Mouse (Mus musculus) frontal cortex, postnatal 36 days (tissue): ENCODE data around the gene Snx8.
"Not testable (repeated sequence)": the region's sequence is repeated elsewhere in the genome, so short reads cannot be mapped to it uniquely, and the experiment has no call there.

Experiments used
- DNase-seq, 2 experiments: peaks; one replicate each; pipeline ENCODE4 v3.0.0; 2022; ENCODE audit warnings: low spot score in 2 of 2

Gene Snx8

DNA sequence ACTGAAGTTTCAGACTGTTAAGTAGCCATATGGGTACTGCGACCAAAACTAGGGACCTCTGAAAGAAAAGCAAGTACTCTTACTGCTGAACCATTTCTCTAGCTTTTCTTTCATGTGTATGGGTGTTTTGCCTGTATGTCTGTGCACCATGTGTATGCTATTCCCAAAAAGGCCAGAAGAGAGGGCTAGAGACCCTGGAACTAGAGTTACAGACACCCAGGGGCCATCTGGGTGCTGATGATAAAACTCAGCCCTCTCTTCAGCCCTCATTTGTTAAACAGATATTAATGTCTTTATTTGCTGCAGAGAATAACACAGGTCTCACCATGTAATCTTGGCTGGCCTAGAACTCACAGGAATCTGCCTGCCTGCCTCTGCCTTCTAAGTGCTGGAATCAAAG is 4.6 kb downstream of the Snx8 start:
- no peak for DNase-seq

DNA sequence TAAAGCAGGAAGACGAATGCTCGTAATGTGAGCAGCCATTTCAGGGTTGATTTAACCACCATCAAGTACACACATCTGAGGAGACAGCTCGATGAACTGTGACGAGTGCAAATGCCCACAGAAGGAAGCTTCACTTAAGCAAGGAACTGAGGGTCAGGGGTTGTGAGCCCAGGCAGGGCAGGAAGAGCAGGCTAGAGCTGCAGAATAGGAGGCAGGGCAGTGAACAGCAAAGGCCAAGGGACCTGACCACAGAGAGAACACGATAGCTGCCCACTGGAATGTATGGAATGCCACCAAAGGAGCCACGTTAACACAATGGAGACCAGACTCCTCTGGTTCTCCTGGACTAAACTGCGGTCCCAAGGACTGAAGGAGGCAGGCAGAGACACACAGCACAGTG is 5.5 kb downstream of the Snx8 start:
- DNase-seq = no peak

DNA sequence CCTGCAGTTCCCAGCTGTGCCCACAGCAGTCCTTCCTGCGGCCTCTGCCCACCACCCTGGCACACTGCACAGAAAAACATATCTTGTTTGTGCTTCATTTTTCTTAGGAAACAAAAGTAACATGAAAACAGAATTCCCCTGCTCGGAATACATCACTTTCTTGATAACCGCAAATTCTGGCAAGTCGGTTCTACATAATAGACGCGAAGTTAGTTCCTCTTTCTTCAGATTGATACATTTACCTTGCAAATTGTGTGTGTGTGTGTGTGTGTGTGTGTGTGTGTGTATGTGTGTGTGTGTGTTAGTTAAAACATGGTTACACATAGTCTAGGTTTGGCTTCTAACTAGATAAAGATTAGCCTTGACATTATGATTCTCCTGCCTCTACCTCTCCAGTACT is 6.4 kb downstream of the Snx8 start:
- no peak for DNase-seq

DNA sequence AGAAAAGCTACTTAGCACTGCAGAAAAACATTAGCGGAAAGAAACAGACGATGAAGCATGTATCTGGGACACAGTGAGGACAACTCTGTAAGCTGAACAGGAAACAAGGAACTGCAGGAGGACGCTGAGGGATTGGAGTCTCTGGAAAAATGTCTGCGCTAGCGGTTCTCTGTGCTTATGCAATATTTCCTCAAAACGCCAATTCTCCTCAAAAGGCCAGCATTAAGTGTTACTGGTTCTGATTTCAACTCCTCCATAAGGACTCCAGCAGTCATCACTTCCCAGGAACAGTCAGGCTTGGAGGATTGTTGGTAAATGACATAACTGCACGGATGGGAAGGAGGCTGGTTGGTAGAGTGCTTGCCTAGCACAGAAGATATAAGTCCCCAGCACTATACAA is 7.9 kb downstream of the Snx8 start:
- no peak for DNase-seq

DNA sequence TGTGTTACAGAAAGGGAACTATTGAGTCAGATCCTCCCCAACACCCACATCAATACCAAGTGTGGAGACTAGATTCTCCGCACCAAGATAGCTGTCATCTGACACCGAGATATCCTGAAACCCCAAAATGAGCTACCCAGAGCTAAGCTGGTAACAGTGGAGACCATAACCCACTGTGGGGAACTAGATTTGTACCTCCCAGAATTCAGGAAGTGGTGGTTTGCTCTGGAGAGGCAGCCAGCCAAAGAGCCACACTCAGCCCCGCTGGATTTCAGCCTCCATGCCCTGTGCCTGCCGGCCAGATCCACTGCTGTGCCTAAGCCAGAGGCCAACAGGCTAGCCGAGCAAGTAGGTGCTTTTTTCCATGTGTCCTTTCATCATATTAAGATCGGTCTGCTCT is 9.8 kb downstream of the Snx8 start:
- DNase-seq = no peak

DNA sequence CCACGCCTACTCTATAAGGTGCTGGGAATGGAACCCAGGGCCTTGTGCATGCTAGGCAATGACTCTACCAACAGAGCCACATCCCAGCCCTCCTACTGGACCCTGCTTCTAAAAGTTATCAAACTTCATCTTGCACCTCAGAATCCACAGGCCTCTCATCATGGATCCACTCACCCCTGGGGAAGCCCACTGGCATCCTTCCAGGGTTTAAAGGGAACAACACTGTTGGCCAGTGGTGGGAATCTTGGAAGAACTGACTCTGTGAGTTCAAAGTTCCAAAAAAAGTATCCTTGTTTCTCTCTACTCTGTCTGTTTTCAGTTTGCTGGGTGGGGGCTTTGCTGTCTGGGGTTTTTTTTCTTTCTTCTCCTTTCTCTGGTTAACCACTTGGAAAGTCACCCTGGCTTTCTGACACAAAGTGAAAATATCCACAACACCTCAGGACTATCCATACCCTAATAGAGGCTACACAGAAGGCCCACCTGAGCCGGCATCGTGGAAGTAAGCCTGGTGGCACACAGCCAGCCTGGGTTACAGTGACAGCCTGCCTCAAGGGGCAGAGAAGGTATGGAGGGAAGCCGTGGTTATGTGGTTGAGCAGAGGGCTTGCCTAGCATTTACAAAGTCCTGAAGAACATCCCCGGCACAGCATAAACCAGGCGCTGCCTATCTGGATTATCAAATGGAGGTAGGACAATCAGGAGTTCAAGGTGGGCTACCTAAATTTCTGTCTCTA is 10.8 kb downstream of the Snx8 start:
- DNase-seq = no peak

DNA sequence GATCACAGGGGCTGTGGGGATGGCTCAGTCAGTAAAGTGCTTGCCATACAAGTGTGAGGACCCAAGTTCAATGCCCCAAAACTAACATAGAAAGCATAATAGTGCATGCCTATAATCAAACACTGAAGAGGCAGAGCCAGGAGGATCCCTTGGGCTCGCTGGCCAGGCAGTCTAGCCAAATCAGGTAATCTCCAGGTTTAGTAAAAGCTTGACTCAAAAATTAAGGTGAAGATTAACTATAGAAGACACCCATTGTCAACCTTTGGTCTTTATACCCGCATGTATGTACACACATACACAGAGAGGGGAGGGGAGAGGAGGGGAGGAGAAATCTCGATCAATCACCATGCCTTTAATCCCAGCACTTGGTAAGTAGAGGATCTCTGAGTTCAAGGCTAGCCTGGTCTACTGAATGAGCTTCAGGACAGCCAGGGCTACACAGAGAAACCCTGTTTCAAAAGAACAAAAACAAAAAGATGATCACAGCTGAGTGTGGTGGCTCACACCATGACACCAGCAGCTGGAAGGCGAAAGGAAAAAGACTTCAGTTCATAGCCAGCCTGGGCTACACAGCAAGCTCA is 13.7 kb downstream of the Snx8 start:
- DNase-seq = no peak

DNA sequence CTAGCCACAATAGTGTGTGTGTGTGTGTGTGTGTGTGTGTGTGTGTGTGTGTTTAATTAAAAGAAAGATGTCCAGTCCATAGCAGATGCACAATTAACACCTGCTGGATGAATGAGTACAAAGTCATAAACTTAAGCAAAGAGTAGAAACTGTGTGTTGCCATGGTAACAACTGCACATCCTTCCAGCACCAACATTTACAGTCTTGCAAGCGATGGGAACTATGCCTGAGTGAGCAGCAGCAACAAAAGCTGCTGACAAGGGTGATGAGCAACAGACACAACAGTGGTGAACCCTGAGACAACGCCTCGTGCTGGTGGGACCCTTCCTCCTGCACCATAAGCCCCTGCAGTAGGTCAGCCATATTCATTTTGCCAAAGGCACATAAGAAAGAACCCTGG is 14.8 kb downstream of the Snx8 start:
- DNase-seq = peak; percentile 12 to 39

DNA sequence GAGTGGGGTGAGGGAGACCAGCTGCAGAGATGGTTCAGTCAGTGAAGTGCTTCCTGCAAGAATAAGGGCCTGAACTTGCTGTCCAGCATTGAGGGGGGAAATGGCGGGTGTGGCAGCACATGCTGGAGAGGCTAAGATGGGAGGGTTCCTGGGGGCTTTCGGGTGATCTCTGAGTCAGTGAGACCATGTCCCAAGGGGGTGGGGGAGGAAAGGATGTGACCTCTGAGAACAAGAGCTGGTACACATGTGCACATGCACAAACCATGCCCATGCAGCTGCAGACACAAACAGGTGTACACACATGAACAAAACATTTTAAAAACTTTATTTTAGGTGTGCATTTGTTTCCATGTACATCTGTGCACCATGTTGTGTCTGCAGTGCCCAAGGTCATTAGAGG is 15.4 kb downstream of the Snx8 start:
- DNase-seq = no peak

DNA sequence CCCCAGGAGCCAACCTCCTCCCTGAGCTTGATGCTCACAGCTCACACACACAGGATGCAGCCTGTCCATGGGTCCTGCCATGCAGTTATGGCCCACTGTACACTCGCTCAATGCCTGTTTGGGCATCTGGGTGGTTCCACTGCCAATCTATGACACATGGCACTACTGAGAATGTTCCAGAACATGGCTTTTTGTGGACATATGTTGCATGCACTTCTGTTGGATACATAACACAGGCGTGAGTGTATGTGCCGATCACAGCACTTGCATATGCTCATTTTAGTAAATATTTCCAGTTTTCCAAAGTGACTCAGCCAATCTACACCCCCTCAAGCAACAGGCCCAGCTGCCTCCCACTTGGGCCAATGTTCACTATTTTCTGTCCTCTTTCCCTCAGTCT is 17.4 kb downstream of the Snx8 start:
- DNase-seq = peak; percentile 25 to 56

DNA sequence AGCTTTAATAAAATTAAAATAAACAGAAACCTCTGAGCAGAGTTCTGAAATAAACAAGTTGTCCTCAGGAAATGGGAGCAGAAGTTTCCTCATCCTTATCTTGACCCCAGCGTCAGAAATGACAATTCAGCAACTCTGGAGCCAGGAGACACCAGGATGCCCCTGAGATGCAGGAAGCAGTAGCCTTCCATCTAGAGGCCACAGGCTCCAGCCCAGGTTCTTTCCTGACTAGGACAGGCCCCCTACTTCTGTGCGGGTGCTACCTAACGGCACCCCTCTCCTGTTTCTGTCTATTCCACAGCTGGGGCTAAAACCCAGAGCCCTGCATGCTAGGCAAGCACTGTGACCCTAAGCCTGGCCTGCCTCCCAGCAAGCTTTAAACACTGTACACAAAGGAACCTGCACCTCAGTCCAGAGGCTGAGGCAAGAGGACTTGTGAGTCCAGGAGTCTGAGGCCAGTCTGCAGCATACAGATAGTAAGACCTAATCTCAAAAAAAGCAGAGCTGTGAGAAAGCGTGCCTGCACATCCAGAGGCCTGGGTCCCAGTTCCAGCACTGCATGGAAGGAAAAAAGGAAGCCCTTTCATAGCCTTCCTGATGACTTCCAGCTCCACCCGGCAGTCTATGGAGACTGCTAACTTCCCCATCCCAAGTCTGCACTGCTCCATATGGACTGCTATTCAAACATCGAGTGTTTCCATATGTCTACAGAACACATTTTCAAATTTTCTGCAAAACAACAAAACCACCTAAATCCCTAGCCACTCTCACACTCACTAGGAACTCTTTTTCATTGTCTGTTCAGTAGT is 18.4 kb downstream of the Snx8 start:
- no peak for DNase-seq

DNA sequence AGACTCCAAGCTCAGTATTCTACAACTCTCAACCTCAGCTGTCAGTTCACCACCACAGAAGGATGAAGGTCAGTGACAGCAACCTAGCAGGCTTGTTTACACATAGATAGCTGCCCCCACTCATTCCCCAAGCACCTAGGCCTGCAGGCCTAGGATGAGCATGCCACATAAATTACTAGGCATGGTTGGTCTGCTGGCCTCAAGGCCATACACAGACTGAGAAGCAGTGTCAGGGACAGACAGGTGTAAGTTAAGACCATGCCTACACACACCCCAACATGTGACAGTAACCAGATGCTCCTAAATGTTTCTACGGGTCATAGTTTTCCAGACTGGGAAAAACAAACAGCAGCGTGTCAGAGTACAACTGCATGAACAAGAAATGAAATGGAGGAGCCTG is 19.6 kb downstream of the Snx8 start:
- no peak for DNase-seq

DNA sequence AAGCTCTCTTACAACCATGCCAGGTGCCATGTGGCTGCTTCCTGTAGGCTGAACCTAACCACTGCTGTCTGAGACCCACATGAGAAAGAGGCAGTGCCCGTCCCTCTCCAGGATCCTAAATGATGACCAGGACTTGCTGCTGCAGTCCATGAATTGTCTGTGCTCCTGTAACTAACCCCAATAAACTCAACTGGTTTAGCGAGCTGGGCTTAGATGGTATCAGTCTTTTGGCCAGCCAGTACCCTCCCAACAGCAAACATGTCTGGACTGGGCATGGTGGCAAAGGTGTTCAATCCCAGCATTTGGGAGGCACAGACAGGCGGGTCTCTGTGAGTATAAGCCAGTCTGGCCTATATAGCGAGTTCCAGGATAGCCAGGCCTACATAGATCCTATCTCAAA is 20.1 kb downstream of the Snx8 start:
- DNase-seq = no peak

DNA sequence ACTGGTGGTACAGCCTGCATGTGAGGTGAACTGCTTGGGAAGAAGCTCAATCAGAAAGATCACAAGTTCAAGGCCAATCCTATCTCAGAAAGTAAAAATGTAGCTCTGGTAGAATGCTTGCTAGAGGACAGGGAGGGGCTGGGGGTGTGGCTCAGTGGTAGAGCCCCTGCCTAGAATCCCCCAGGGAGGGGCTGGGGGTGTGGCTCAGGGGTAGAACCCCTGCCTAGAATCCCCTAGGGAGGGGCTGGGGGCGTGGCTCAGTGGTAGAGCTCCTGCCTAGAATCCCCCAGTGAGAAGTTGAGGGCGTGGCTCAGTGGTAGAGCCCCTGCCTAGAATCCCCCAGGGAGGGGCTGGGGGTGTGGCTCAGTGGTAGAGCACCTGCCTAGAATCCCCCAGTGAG is 20.9 kb downstream of the Snx8 start:
- not testable (repeated sequence) for DNase-seq

DNA sequence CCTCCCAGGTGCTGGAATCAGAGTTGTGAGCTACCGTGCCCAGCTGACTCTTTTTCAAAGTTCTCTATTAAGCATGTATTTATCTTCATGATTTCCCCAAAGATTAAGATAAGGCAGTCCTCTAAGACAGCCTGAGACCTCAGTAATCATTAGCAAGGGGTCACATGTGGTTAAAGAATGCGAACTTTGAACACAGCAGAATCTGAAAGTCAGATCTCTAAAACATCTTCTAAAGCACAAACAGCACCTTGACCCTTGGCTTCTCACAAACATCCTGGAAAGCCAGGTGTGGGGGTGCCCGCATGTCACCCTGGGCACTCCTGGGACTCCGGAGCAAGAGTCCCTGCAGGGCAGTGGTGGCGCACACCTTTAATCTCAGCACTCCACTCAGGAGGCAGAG is 24.6 kb downstream of the Snx8 start:
- no peak for DNase-seq

DNA sequence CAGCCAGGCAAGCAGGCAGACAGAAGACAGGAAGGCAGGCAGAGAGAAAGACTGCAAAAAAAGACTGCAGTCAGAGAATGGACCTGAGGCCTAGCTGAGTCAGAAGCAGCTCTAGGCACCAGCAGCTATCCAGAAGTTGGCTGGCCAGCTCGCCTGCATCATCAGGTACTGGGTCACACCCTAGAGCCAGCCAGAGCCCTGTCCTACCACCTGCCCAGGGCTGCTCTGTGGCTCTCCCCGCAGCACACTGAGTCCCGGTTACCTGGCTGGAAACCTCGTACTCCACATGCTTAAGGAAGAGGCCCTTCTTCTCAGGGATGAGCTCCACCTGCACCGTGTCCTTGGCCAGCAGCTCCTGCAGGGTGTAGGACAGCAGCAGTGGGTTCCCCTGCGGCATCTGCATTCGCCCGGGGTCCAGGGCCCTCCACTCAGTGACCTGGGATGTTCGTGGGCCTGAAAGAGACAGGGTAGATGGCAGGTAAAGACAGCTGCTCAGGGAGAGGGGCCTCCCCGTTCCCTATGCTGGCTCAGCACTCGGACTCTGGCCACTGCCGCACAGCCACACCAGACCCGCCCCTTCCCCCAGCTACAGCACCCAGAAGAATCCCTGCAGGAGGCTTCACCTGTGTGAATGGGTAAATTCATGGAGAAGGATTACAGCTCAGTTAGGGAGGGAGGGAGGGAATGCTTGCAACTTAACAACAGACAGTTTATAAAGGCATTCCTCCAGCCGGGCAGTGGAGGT is 29.0 kb downstream of the Snx8 start:
- no peak for DNase-seq

DNA sequence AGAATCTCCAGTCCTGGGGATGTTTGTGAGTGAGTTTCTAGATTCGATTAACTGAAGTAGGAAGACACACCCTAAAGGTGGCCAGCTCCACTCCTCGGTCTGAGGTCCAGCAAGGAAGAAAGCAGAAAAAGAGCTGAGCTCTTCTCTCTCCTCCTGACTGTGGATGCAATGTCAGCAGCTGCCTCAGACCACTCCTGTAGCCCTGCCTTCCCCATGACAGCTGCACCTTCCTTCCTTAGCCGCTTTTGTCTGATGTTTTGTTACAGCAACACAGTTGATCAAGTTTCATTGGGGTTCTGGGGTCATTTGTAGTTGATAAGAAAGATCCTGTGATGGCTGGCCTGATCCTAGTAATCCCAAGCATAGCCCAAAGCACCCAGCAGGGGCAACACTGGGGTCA is 31.6 kb downstream of the Snx8 start:
- DNase-seq = no peak

DNA sequence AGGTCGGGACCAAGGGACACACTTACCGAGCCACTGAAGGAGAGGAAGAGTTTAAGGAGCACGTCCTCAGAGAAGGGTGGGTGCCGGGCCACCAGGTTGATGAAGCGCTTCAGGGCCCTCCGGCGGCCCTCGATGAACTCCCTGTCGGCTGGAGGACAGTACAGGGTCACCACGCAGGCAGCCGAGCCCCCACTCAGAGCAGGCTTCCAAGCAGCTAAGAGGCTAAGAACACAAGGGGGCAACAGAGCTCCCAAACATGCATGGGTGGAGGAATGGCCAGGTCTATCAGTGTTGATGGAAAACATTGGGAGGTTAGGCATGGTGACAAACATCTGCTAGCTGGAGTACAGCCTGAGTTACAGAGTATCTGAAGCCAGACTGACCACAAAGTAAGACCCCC is 33.1 kb downstream of the Snx8 start:
- DNase-seq = no peak

DNA sequence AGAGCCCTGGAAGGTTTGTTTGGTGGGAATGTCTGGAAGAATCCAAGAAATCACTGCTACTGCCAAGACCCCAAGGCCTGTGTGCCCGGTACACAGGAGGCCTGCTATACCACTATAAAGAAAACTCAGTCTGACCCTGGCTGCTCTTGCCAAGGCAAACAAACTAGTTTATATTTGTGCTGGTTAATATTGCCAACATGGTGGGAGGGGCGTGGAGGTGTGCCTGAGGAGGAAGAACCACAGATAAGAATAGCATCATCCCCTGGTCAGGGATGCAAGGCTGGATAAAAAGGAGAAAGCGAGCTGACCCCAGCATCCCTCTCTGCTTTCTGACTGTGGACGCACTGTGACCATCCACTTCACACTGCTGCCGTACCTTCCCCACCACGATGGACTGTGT is 36.7 kb downstream of the Snx8 start:
- no peak for DNase-seq

DNA sequence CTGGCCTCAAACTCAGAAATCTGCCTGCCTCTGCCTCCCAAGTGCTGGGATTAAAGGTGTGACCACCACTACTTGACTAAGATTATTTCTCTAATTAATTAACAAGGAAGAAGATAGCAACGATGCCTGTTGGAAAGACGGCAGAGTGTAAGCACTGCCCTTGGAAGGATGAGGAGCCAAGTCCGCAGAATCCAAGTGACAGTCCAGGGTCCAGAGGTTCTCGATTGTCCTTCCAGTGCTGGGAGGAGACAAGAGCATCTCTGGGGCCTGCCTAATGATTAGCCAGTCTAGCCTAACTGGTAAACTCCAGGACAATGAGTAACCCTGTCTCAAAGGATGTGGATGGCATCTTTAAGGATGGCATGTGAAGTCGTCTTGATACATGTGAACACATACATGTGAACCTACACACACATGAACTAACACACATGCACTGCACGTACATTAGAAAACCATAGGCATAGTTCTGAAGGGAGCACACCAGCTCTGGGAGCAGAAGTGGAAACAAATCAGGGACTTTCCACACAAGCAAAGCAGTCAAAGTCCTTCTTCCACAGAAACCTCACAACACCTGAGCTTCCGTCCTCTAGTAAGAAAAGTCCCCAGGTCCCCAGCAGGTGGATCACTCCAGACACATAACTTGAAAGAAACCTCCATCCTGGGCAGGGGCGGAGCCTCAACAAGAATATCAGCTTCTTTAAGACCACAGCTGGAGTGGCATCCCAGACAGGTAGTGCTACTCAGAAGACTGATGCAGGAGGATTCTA is 38.1 kb downstream of the Snx8 start:
- DNase-seq = no peak

DNA sequence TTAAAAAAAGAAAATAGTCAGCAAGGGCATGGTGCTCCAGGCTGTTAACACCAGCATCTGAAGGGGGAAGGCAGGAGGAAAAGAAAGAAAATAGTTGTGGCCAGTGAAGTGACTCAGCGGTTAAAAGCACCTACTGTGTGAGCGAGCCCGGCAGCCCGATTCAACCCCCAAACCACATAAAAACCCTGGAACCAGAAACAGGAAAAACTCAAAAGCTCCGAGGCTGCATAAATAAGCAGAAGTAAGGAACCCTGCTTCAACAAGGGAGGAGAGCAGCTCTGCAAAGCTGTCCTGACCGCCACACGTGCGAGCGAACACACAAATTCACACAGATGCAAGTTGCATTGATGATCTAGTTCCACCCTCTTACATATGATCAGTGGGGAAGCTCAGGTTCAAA is 39.2 kb downstream of the Snx8 start:
- no peak for DNase-seq

DNA sequence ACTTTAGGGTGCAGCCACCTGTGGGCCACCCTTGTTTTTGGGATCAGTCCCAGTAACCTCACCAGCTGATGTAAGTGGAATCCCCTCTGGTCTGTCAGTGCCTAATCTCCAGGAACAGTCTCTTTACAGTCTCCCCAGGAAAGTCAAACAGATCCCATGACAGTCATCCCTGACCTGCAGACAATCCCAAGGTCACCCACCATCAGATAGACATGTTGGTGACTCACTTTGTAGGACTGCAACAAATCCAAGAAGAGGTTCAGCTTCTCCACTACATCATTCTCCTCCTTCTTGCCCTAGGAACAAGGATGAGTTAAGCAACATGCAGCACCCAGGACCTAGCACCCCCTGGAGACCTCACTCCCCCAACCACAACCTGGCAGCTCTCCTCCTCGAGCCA is 43.0 kb downstream of the Snx8 start:
- DNase-seq = no peak
